Mouse (Mus musculus) midbrain, embryonic 11.5 days (tissue): ENCODE measurements around the gene Slc39a7. TPM values are rescaled to one million over a fixed set of nuclear protein-coding genes. Genes with fewer than 3 reads are reported as not detected.

ENCODE experiments used
- ATAC-seq: fragments of 200-750 bp; cut with Nextera tagmentation; 2 replicates; pipeline ENCODE4 v1.8.0; 2017; ENCODE audit warnings: moderate TSS enrichment, moderate library complexity; ENCODE audit not compliant: low FRiP score
- DNase-seq: peaks from one replicate; pipeline ENCODE4 v3.0.0; 2015; ENCODE audit warnings: low spot score; ENCODE audit errors: missing footprints
- H3K27ac ChIP-seq: fragments of 300-500 bp; sonication (generic); 2 replicates; pipeline ENCODE4 v1.5.1; 2014; ENCODE audit warnings: low read depth, low read length
- H3K27me3 ChIP-seq: fragments of 300-500 bp; sonication (generic); 2 replicates; pipeline ENCODE4 v1.6.1; 2014; ENCODE audit warnings: mild to moderate bottlenecking, low read length, moderate library complexity, mixed read lengths; ENCODE audit not compliant: control insufficient read depth, insufficient read depth
- H3K36me3 ChIP-seq: fragments of 300-500 bp; sonication (generic); 2 replicates; pipeline ENCODE4 v1.6.1; 2014; ENCODE audit warnings: mild to moderate bottlenecking, low read length, moderate library complexity, mixed read lengths; ENCODE audit not compliant: control insufficient read depth, insufficient read depth
- H3K4me1 ChIP-seq: fragments of 300-500 bp; sonication (generic); 2 replicates; pipeline ENCODE4 v1.6.1; 2014; ENCODE audit warnings: low read length; ENCODE audit not compliant: control insufficient read depth, insufficient read depth
- H3K4me2 ChIP-seq: fragments of 300-500 bp; sonication (generic); 2 replicates; pipeline ENCODE4 v1.6.1; 2014; ENCODE audit warnings: mild to moderate bottlenecking, moderate library complexity
- H3K4me3 ChIP-seq: fragments of 300-500 bp; sonication (generic); 2 replicates; pipeline ENCODE4 v1.5.1; 2014; ENCODE audit warnings: low read depth, low read length
- H3K9ac ChIP-seq: fragments of 300-500 bp; sonication (generic); 2 replicates; pipeline ENCODE4 v1.6.1; 2014; ENCODE audit warnings: low read length
- H3K9me3 ChIP-seq: fragments of 300-500 bp; sonication (generic); 2 replicates; pipeline ENCODE4 v1.6.1; 2016; ENCODE audit warnings: low read length; ENCODE audit not compliant: control insufficient read depth
- WGBS: fragments of 180-500 bp; shearing (Covaris S2); extraction: QIAGEN DNeasy Blood & Tissue Kit; methylation state at CpG from one replicate; pipeline ENCODE4 v1.1.7; 2014; 5-methylcytosine and 5-hydroxymethylcytosine counted together
- polyA plus RNA-seq: library from polyadenylated mRNA; unstranded; fragments of >200 nt; fragmentation: Nextera tagmentation; extraction: Ambion mirVana; gene quantifications from 2 replicates; pipeline ENCODE4 v1.2.1, GENCODE M21; 2014

Gene Slc39a7
- polyA plus RNA-seq, 1 experiment from 2014 or later: 97.4 TPM

GRCm38 (mm10) chr17:34047404-34048050, 16.0 kb upstream of the Slc39a7 start:
- Histone ChIP-seq H3K9ac (no peak overlapping the region), H3K27ac (no peak overlapping the region), H3K4me1 (no peaks in the 10 kb centered on the region), H3K36me3 (no peaks in the 10 kb centered on the region), H3K27me3 (no peaks in the 10 kb centered on the region), H3K4me2 (no peak overlapping the region), H3K9me3 (no peaks in the 10 kb centered on the region), H3K4me3 (no peak overlapping the region)
- 87% methylated on average over 5 of the region's 5 CpGs for WGBS
- no peak for DNase-seq
- ATAC-seq: no peak

GRCm38 (mm10) chr17:34045941-34046340, 14.5 kb upstream of the Slc39a7 start:
- WGBS: 79% methylated on average over 14 of the region's 14 CpGs
- no peak overlapping the region for H3K27ac ChIP-seq
- ATAC-seq (no peak), DNase-seq (no peak)
- no peaks in the 10 kb centered on the region for H3K9me3 ChIP-seq
- peaks cover 1% of the 10 kb centered on the region; the same call in 1 of the 2 replicates for H3K4me1 ChIP-seq
- no peaks in the 10 kb centered on the region for H3K36me3 ChIP-seq
- H3K4me3 ChIP-seq: no peak overlapping the region
- H3K27me3 ChIP-seq: no peaks in the 10 kb centered on the region
- H3K4me2 ChIP-seq: no peak overlapping the region
- H3K9ac ChIP-seq: no peak overlapping the region

GRCm38 (mm10) chr17:34039562-34040450, 8.3 kb upstream of the Slc39a7 start:
- peak; percentile 85 for DNase-seq
- peaks cover 15% of the 10 kb centered on the region for H3K36me3 ChIP-seq
- no peak overlapping the region for H3K4me3 ChIP-seq
- H3K4me1 ChIP-seq: peaks cover 27% of the 10 kb centered on the region
- ATAC-seq: peak; percentile 6; the same call in 1 of the 2 replicates
- WGBS: 26% methylated on average over 17 of the region's 17 CpGs
- no peaks in the 10 kb centered on the region for H3K9me3 ChIP-seq
- peak overlapping the region; percentile 24 for H3K4me2 ChIP-seq
- no peak overlapping the region for H3K9ac ChIP-seq
- H3K27me3 ChIP-seq: no peaks in the 10 kb centered on the region
- no peak overlapping the region for H3K27ac ChIP-seq

GRCm38 (mm10) chr17:34038878-34039561, 7.5 kb upstream of the Slc39a7 start, which contains the start of gene Col11a2:
Gene Col11a2, plus strand, starts transcription at chr17:34039437.
- no peak within 1 kb of the TSS for H3K4me3 ChIP-seq
- peaks cover 18% of the 10 kb centered on the region for H3K36me3 ChIP-seq
- peaks cover 27% of the 10 kb centered on the region for H3K4me1 ChIP-seq
- peak within 1 kb of the TSS; percentile 36; the same call in 1 of the 2 replicates for H3K9ac ChIP-seq
- H3K9me3 ChIP-seq: no peaks in the 10 kb centered on the region
- no peaks in the 10 kb centered on the region for H3K27me3 ChIP-seq
- peak within 1 kb of the TSS; percentile 24 for H3K4me2 ChIP-seq
- WGBS: 15% methylated on average over 28 of the region's 28 CpGs
- no peak within 1 kb of the TSS for H3K27ac ChIP-seq
- peak; percentile 41 for ATAC-seq
- peak; percentile 91 for DNase-seq

- H3K9ac ChIP-seq: peak overlapping the region; percentile 36; the same call in 1 of the 2 replicates
These were observed 7.0 kb upstream of the Slc39a7 start for GRCm38 (mm10) chr17:34038440-34038839.

DNA sequence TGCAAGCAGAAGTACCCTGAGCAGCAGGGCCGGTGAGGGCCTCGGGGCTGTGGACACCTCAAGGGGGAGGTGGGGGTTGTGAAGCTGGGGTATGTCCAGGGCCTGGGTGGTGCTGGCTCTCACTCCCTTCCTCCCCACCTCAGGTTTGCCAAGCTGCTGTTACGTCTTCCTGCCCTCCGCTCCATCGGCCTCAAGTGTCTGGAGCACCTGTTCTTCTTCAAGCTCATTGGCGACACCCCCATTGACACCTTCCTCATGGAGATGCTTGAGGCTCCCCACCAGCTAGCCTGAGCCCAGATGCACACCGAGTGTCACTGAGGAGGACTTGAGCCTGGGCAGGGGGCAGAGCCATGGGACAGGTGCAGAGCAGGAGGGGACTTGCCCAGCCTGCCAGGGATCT, 5.8 kb upstream of the Slc39a7 start:
- ATAC-seq (no peak), DNase-seq (no peak)
- Histone ChIP-seq H3K9ac (no peak overlapping the region), H3K4me1 (peaks cover 39% of the 10 kb centered on the region), H3K4me3 (no peak overlapping the region), H3K4me2 (no peak overlapping the region), H3K27ac (no peak overlapping the region), H3K9me3 (no peaks in the 10 kb centered on the region), H3K27me3 (no peaks in the 10 kb centered on the region), H3K36me3 (peaks cover 18% of the 10 kb centered on the region)
- 92% methylated on average over 7 of the region's 7 CpGs for WGBS

More at GRCm38 (mm10) chr17:34038440-34038839, 7.0 kb upstream of the Slc39a7 start:
- WGBS: 17% methylated on average over 20 of the region's 21 CpGs
- DNase-seq (peak; percentile 80), ATAC-seq (peak; percentile 47; the same call in 1 of the 2 replicates)
- Histone ChIP-seq H3K4me3 (no peak overlapping the region), H3K4me2 (peak overlapping the region; percentile 24), H3K36me3 (peaks cover 18% of the 10 kb centered on the region), H3K9me3 (no peaks in the 10 kb centered on the region), H3K27me3 (no peaks in the 10 kb centered on the region), H3K4me1 (peaks cover 28% of the 10 kb centered on the region), H3K27ac (no peak overlapping the region)

GRCm38 (mm10) chr17:34036647-34037046, 5.2 kb upstream of the Slc39a7 start:
- peaks cover 39% of the 10 kb centered on the region for H3K4me1 ChIP-seq
- 81% methylated on average over 10 of the region's 10 CpGs for WGBS

GRCm38 (mm10) chr17:34035517-34035916, 4.0 kb upstream of the Slc39a7 start:
- H3K4me2 ChIP-seq: no peak overlapping the region
- WGBS: 94% methylated on average over 9 of the region's 9 CpGs
- ATAC-seq (no peak), DNase-seq (no peak)
- H3K27ac ChIP-seq: no peak overlapping the region
- no peak overlapping the region for H3K9ac ChIP-seq
- peaks cover 18% of the 10 kb centered on the region for H3K36me3 ChIP-seq
- no peak overlapping the region for H3K4me3 ChIP-seq
- H3K27me3 ChIP-seq: no peaks in the 10 kb centered on the region
- H3K9me3 ChIP-seq: no peaks in the 10 kb centered on the region
- H3K4me1 ChIP-seq: peaks cover 38% of the 10 kb centered on the region

More at GRCm38 (mm10) chr17:34036647-34037046, 5.2 kb upstream of the Slc39a7 start:
- Histone ChIP-seq H3K27ac (no peak overlapping the region), H3K27me3 (no peaks in the 10 kb centered on the region), H3K9ac (no peak overlapping the region), H3K4me3 (no peak overlapping the region), H3K36me3 (peaks cover 18% of the 10 kb centered on the region), H3K9me3 (no peaks in the 10 kb centered on the region), H3K4me2 (no peak overlapping the region)
- DNase-seq: no peak
- no peak for ATAC-seq
